Mouse (Mus musculus) megakaryocyte, embryonic 14.5 days (primary cell): Measurements from ENCODE around the gene L3mbtl4.

ENCODE experiments used
- FLI1 ChIP-seq: IDR thresholded peaks from 2 replicates; pipeline ENCODE4 v1.6.1; 2012; ENCODE audit warnings: low read length, inconsistent platforms, mixed read lengths
- GATA1 ChIP-seq: IDR thresholded peaks from 3 replicates; pipeline ENCODE4 v1.6.1; 2012; ENCODE audit warnings: mixed read lengths, low read length, inconsistent platforms, borderline replicate concordance

DNA sequence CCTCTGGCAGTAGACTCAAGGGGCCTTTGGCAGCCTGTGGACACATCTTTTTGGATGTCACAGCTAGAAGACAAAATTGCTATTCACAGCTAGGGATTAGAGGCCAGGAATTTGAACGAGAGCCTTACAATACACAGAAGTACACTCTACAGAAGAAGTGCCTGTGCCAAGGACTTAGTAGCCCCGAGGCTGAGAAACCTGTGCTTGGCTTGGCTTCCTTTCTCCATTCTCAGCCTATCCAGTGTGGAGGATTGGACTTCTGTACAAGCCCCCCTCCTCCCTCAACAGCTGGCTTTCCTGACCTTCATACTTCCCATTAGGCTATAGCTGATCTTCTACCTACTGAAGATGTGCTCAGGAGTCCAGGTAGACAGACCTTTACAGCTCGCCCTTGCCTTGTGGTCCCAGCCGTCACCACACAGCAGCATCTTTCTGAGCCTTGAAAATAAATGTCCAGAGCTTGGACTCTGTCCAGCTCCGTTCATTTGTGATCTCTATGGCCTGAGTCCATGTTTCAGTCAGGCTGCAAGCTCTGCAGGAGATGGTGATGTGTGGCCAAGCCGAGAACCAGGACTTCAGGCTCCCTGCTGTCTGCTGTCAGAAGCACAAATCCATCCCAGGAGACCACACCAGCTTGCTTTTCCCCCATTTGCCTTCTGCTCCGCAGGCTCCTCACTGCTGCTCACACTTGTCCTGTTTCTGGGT is 497.6 kb downstream of the L3mbtl4 start:
- TF ChIP-seq FLI1 (no peak), GATA1 (no peak)
